Mouse (Mus musculus): ENCODE data around the gene Olfr768.
"Not testable (repeated sequence)": the region's sequence is repeated elsewhere in the genome, so short reads cannot be mapped to it uniquely, and the experiment has no call there.

The Olfr768 gene

DNA sequence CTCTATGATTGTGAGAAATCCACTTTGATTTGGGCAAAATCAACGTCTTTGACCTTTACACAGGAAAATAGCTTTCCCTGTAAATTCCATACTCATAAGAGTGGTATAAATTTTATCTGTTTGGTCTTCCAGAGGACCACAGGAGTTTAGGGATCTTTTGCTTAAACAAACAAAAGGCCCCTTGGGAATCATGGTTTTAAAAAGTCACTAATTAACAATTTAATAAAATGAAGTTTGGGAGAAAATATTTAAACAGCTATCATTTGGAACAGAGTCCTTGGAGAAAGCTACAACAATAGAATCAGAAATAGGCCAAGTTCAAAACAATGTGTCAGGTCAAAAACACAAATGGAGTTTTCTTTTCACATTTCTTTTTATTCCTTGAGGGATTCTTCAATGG, at the start of gene Olfr768:
Gene Olfr768 (minus strand): TSS at position 101 of the 400 bp plus-strand sequence.
- no peak for DNase-seq

DNA sequence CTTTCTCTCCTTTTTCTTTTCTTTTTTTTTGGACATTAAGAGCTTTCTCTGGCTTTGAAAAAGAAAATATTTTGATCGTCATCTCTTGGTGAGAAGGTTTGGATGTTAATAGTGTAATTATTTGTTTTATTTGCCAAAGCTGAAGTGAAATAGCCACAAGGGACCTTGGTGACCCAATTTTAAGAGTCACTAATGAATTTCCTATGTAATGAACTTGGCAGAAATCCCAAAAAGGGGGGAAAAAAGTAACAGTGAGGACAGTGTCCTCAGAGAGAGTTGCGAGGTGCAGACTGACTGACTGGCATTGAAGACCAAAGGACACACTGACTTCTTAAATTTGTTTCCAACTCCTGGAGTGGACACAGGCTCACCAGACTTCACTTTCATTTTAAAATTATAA, 39.7 kb upstream of the Olfr768 start, which contains the start of gene Olfr770:
Gene Olfr770 (minus strand): TSS at position 101 of the 400 bp plus-strand sequence.
- no peak for DNase-seq

DNA sequence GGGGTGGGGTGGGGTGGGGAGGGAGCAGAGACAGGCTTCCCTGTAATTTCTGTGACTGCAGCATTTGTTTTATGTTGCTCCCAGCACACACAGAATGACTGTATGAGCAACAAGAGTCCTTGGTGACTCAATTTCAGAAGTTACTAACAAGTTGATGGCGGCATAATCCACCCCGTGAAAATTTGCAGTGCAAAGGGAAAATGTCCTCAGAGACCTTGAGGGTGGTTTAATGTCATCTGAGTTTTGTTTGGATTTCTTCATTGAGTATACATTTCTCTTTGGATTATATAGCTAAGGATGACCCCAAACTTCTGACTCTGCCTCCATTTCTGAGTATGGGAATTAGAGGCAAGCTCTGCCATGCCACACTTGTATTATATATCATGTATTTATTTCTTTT, 18.6 kb upstream of the Olfr768 start, which contains the start of gene Olfr769:
Gene Olfr769 (minus strand): TSS at position 101 of the 400 bp plus-strand sequence.
- no peak for DNase-seq

DNA sequence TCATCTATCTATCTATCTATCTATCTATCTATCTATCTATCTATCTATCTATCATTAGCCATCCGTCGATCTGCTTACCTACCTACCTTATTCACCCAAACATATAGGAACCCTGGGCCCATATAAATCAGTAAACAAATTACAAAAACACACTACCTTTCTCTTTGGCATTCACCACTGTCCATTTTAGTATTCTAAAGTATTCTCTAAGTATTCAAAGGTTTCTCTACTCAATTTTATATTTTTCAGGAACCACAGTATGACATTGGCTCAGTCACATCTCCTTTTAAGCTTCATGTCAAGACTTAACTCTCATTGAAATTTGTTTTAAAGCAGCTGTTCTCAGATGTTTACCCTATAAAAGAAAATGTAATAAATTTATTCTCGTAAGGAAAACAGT, 16.0 kb upstream of the Olfr768 start:
- no peak for DNase-seq

DNA sequence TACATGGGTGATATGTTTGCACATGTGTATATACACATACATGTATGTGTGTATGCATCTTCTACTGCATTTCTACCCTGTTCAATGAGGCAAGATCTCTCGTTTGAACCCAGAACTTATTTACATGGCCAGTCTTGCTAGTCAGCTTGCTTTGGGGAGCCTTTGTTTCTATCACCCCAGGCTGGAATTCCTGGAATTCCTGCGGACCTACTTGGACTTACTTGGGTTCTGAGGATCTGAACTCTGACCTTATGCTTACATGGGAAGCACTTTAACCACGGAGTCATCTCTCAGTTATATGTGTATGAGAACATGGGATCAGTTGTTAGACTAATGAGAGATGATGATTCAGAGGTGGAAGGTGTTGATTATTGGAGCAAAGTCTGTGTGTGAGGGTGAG, 2.1 kb upstream of the Olfr768 start:
- no peak for DNase-seq

DNA sequence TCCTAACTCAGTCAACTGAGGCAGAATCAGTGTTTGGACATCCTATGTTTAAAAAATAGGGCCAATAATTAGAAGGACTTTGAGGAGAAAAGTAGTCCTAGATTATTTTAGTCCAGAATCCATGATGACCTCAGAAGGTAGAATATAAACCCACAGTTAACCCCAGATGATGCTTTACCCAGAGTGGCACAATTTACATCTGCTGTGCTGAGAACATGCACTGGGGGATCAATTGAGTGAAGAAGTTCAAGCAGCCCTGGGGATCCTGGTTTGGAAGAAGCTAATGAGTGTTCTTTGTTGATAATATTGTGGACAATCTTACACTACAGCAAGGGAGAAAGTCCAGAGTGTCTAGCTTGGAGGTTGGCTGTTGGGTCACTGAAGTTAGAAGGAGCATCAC, 16.4 kb downstream of the Olfr768 start, which contains the start of gene Olfr767:
Gene Olfr767 (minus strand): TSS at position 101 of the 400 bp plus-strand sequence.
- not testable (repeated sequence) for DNase-seq

DNA sequence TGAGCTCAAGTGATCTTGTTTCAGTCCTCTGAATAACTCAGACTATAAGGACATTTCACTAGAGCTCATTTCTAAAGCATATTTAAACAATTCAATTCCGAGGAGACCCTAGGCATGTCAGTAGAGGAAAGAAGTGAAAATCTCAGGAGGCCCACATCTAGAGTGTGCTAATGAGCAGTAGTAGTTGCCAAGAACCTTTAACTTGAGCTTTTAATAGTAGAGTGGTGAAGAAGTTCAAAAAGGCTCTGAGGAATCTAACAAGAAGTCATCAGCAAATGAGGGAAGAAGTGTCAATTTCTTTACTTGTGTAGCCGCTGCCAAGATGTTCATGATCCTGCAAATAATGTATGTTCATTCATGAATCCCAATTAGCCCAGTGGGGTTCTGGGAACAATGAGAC, 30.3 kb downstream of the Olfr768 start, which contains the start of gene Olfr766-ps1:
Gene Olfr766-ps1 (minus strand): TSS at position 101 of the 400 bp plus-strand sequence.
- DNase-seq, result no peak

DNA sequence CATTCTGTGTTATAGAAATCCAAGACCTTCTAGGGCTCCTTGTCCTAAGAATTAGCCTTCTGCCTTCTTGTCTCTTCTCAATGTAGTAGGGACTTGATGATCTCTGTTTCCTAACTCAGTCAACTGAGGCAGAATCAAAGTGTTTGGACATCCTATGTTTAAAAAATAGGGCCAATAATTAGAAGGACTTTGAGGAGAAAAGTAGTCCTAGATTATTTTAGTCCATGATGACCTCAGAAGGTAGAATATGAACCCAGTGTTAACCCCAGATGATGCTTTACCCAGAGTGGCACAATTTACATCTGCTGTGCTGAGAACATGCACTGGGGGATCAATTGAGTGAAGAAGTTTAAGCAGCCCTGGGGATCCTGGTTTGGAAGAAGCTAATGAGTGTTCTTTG, 49.3 kb downstream of the Olfr768 start, which contains the start of gene Olfr765:
Gene Olfr765 (minus strand): TSS at position 101 of the 400 bp plus-strand sequence.
- DNase-seq, result not testable (repeated sequence)
